Comparison of ENCODE assay signal across 7 mouse cellular contexts in the genomic region with DNA sequence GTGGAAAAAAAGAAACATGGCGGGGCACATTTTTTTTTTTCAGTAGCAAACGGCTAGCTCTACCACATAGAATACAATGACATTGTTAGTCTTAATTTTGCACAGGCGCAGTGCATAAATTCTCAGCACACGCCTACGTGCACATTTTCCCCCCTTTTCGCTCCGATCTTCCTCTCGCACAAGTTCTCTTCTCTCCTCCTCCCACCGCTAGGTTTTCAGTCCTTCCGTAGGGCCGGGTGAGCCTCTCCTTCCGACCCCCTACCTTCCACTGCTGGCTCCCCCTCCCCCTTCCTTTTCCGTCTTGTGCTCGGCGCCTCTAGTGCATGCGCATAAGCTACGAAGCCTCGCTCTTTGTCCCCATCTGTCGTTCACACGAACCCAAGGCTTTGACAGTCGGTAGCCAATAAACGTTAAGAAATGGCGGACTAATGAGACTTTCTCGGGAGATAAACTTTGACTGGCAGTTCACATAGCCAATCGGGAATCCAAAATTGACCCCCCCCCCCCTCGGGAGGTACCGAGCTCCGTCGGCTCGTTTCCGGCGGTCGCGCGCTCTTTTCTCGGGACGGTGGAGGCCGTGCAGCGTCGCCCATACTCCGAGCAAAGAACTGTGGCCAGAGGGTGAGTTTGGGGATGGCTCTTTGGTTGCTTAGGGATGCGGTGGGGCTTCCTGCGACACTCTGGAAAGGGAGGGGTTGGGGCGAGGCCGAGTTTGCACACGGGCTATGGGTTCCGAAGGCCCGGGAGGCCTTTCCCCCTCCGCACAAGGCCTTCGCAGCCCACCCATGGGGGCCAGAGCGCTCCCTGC. TPM values are rescaled to one million over a fixed set of nuclear protein-coding genes. Genes with fewer than 3 reads are reported as not detected.
DNase-seq lines count a peak whose midpoint lies in the region; ATAC-seq lines count a peak whose summit lies in the region.

Gene Nono, plus strand, starts transcription at position 177 of the 808 bp plus-strand sequence.

- H3K9me3 ChIP-seq in intestine, embryonic 16.5 days (ENCODE audit: control insufficient read depth, low read length): no peaks in the 10 kb centered on the region
- no peaks in the 10 kb centered on the region for H3K9me3 ChIP-seq in midbrain, embryonic 11.5 days (ENCODE audit: control insufficient read depth, low read length)

- H3K27ac ChIP-seq in intestine, embryonic 16.5 days (ENCODE audit: low read length): peak within 1 kb of the TSS; percentile 95
- H3K27ac ChIP-seq in midbrain, embryonic 11.5 days (ENCODE audit: low read depth, low read length): peak within 1 kb of the TSS; percentile 96

- H3K4me2 ChIP-seq in intestine, embryonic 16.5 days (ENCODE audit: low read depth, low read length): peak within 1 kb of the TSS; percentile 45
- peak within 1 kb of the TSS; percentile 55 for H3K4me2 ChIP-seq in midbrain, embryonic 11.5 days

- H3K27me3 ChIP-seq in intestine, embryonic 16.5 days (replicated peaks; ENCODE audit: control insufficient read depth, insufficient read depth, low read length): no peaks in the 10 kb centered on the region
- H3K27me3 ChIP-seq in midbrain, embryonic 11.5 days (ENCODE audit: control insufficient read depth, insufficient read depth, low read length): no peaks in the 10 kb centered on the region

- H3K9ac ChIP-seq in intestine, embryonic 16.5 days (ENCODE audit: low read depth, low read length): peak within 1 kb of the TSS; percentile 86
- H3K9ac ChIP-seq in midbrain, embryonic 11.5 days (ENCODE audit: low read length): peak within 1 kb of the TSS; percentile 94

- intact Hi-C loops in left cerebral cortex, postnatal 36 days (cut with DNase I): loop anchor here (1.0 kb wide), 1 partner anchor 9 kb away; the partner anchor contains the start of gene Zmym3

- WGBS in intestine, embryonic 16.5 days: 15% methylated on average over 51 of the region's 51 CpGs
- 26% methylated on average over 51 of the region's 51 CpGs for WGBS in midbrain, embryonic 11.5 days

- DNase-seq in adrenal gland, adult 8-10 months: peak; percentile 82
- peak; percentile 87 for DNase-seq in embryo, embryonic 9.5 days (ENCODE audit: extremely low spot score)
- DNase-seq in gastrocnemius, postnatal 4 days (ENCODE audit: low spot score in 2 of 2): peak; percentile 49 to 84
- DNase-seq in left cerebral cortex, postnatal 36 days (ENCODE audit: low spot score in 2 of 2): peak; percentile 76 to 81
- peak; percentile 98 for DNase-seq in midbrain, embryonic 11.5 days (ENCODE audit: low spot score, missing footprints)
- peak; percentile 94 for DNase-seq in skeletal muscle tissue, adult 2 months (ENCODE audit: low read depth, low spot score)

- no peaks in the 10 kb centered on the region for H3K36me3 ChIP-seq in intestine, embryonic 16.5 days (ENCODE audit: control insufficient read depth, insufficient read depth, low read length)
- 0 out of 2 replicates have a peak, but pooled peaks cover 2% of the 10 kb centered on the region for H3K36me3 ChIP-seq in midbrain, embryonic 11.5 days (ENCODE audit: control insufficient read depth, insufficient read depth, low read length)

- peak; percentile 96 for ATAC-seq in intestine, embryonic 16.5 days
- ATAC-seq in midbrain, embryonic 11.5 days (ENCODE audit: low FRiP score): peak; percentile 96

- no peaks in the 10 kb centered on the region for H3K4me1 ChIP-seq in intestine, embryonic 16.5 days (ENCODE audit: control insufficient read depth, insufficient read depth, low read length)
- no peaks in the 10 kb centered on the region; the same call in 1 of the 2 replicates for H3K4me1 ChIP-seq in midbrain, embryonic 11.5 days (ENCODE audit: control insufficient read depth, insufficient read depth, low read length)

- H3K4me3 ChIP-seq in intestine, embryonic 16.5 days (ENCODE audit: low read length): peak within 1 kb of the TSS; percentile 65
- H3K4me3 ChIP-seq in midbrain, embryonic 11.5 days (ENCODE audit: low read depth, low read length): peak within 1 kb of the TSS; percentile 56

RNA-seq across cellular contexts. Expression of gene Nono, which starts in this region (rescaled TPM):
- 100 to 1,000 TPM; 175 to 204 (median 197) TPM for total RNA-seq in adrenal gland, adult 8-10 months (2022)
- 100 to 1,000 TPM; 151 to 172 TPM for total RNA-seq in gastrocnemius, postnatal 4 days (2021)
- 272 and 304 TPM in 2 replicates for polyA plus RNA-seq in intestine, embryonic 16.5 days (2015; fragmentation: Nextera tagmentation; extraction: Ambion mirVana)
- total RNA-seq in left cerebral cortex, postnatal 36 days (2021): 100 to 1,000 TPM; 103 to 126 TPM
- 700 and 727 TPM in 2 replicates for polyA plus RNA-seq in midbrain, embryonic 11.5 days (2014; fragmentation: Nextera tagmentation; extraction: Ambion mirVana)

Comparison
In these comparisons a context has a peak if more than half of its experiments do, and no peak if none do; other contexts are left out.
1. Peak in every context shown above with its lines: DNase-seq, ATAC-seq, H3K4me3 ChIP-seq and H3K27ac ChIP-seq.